Mouse (Mus musculus) megakaryocyte, embryonic 14.5 days (primary cell): ENCODE measurements at regions not wholly inside any gene's neighbourhood (a gene's known extent, or its start where the extent isn't known, plus 50 kb on each side); places are given as distances from the start of the nearest gene placed in this dataset.

Experiments used
- FLI1 ChIP-seq: IDR thresholded peaks from 2 replicates; pipeline ENCODE4 v1.6.1; 2012; ENCODE audit warnings: low read length, inconsistent platforms, mixed read lengths
- GATA1 ChIP-seq: IDR thresholded peaks from 3 replicates; pipeline ENCODE4 v1.6.1; 2012; ENCODE audit warnings: mixed read lengths, low read length, inconsistent platforms, borderline replicate concordance

- TF ChIP-seq FLI1: no peak
- TF ChIP-seq GATA1: no peak
Observed at GRCm38 (mm10) chr3:140088019-140088418, 882.5 kb downstream of the Stpg2 start.
